Mouse (Mus musculus) E14TG2a.4 (cell line): Measurements from ENCODE around the gene Esf1.

ENCODE experiments used
- CTCF ChIP-seq: conservative IDR thresholded peaks from 2 replicates; pipeline ENCODE4 v1.5.1; 2014; ENCODE audit warnings: low read length
- POU5F1 ChIP-seq: IDR thresholded peaks from 2 replicates; pipeline ENCODE4 v1.6.1; 2014; ENCODE audit warnings: low read length, borderline replicate concordance

- TF ChIP-seq CTCF = no peak
- TF ChIP-seq POU5F1 = no peak
Measured at GRCm38 (mm10) chr2:140107641-140108040, 62.7 kb downstream of the Esf1 start.
